Mouse (Mus musculus) megakaryocyte, embryonic 14.5 days (primary cell): ENCODE data around the gene Bod1l. TPM values are rescaled to one million over a fixed set of nuclear protein-coding genes. Genes with fewer than 3 reads are reported as not detected.

Experiments used
- H3K27me3 ChIP-seq: replicated peaks from 2 replicates; pipeline ENCODE3; 2012; ENCODE audit warnings: inconsistent platforms
- H3K36me3 ChIP-seq: replicated peaks from 2 replicates; pipeline ENCODE3; 2012; ENCODE audit warnings: low read length, inconsistent platforms, mixed read lengths
- H3K4me1 ChIP-seq: 2 replicates; pipeline ENCODE4 v1.6.1; 2012; ENCODE audit warnings: inconsistent platforms
- H3K4me3 ChIP-seq: replicated peaks from 2 replicates; pipeline ENCODE3; 2012; ENCODE audit warnings: moderate library complexity, mild to moderate bottlenecking, inconsistent platforms
- H3K9me3 ChIP-seq: 2 replicates; pipeline ENCODE4 v1.6.1; 2012; ENCODE audit warnings: inconsistent platforms
- FLI1 ChIP-seq: IDR thresholded peaks from 2 replicates; pipeline ENCODE4 v1.6.1; 2012; ENCODE audit warnings: low read length, inconsistent platforms, mixed read lengths
- GATA1 ChIP-seq: IDR thresholded peaks from 3 replicates; pipeline ENCODE4 v1.6.1; 2012; ENCODE audit warnings: mixed read lengths, low read length, inconsistent platforms, borderline replicate concordance
- polyA plus RNA-seq: library from polyadenylated mRNA; stranded (reverse); fragments of >175 nt; gene quantifications from 2 replicates; pipeline ENCODE4 v1.2.3, GENCODE M21; 2012; ENCODE audit warnings: low replicate concordance; ENCODE audit not compliant: insufficient read depth

Gene Bod1l
- polyA plus RNA-seq, 1 experiment: 9.8 TPM

DNA sequence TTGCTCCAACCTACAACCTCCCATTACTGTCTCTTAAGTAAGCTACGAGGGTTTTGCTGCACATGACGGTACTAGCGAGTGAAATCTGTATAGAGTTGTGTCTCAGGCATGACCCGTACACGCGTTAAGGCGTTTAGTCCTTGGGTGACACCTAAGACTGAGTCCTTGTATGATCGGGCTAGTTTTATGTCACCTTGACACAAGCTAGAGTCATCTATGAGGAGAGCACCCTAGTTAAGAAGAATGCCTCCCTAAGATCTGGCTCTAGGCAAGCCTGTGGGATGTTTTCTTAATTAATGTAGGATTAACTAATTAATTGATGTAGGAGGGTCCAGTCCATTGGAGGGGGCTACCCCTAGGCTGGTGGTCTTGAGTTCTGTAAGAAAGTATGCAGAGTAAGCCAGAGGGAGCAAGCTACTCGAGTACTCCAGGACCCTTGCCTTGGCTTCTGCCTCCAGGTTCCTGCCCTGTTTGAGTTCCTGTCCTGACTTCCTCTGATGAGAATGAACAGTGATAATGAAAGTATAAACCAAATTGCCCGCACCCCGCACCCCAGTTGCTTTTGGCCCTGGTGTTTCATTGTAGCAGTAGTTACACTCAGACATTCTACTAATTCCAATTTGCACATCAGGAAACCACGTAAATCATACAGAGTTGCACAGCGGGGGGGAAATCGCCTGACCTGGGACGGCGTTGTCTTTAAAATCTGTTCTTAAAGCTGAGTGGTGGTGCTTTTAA is 874 bp upstream of the Bod1l start:
- Histone ChIP-seq H3K9me3 (no peaks in the 10 kb centered on the region), H3K4me1 (peaks cover 37% of the 10 kb centered on the region), H3K27me3 (no peaks in the 10 kb centered on the region), H3K36me3 (peaks cover 15% of the 10 kb centered on the region), H3K4me3 (peak overlapping the region; percentile 93)
- TF ChIP-seq GATA1: no peak
- no peak for TF ChIP-seq FLI1

DNA sequence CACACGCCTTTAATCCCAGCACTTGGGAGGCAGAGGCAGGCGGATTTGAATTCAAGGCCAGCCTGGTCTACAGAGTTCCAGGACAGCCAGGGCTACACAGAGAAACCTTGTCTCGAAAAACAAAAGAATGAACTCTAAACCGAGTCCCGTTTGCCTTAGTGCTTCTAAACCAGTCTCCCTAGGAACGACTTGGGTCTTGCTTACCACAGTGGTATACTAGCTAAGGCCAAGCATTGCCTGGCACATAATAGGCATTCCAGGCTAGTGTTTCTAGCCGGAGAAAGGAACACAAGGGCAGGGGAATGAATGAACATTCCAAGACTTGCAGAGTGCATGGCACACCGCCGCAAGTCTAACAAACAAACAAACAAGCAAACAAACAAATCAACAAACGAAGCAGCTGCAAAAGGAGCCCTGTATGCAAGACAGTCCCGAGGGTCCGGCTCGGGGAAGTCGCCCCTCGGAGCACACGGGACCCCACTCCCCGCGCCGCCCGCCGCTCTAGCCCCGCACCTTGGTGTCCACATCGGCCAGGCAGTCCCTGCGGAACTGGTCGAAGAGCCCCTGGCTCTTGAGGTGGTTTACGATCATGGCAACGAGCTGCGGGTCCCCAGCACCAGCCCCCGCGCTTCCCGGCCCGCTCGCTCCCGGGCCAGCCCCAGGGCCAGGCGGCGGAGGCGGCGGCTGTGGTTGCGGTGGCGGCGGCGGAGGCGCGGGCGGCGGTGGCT is 532 bp downstream of the Bod1l start:
- no peak for TF ChIP-seq FLI1
- no peak for TF ChIP-seq GATA1
- H3K9me3 ChIP-seq: no peaks in the 10 kb centered on the region
- peaks cover 23% of the 10 kb centered on the region for H3K36me3 ChIP-seq
- H3K4me1 ChIP-seq: peaks cover 49% of the 10 kb centered on the region
- H3K4me3 ChIP-seq: peak overlapping the region; percentile 96
- no peaks in the 10 kb centered on the region for H3K27me3 ChIP-seq

DNA sequence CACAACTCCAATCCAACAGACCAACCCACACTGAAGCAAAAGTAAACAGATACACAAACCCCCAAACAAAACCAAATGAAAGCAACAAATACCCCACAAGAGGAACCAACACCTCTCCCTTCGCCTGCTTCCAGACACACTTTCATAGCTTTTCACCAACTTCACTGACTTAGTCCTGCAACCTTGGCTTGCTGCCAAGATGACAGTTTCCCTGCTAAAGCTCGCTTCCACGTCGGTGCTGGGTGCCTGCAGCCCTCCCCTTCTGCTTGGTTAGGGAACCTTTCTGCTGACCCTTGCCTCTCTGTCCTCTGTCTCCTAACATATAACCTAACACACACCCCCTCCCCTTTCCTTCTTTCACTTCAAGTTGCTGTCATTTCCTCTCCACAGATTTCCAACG is 1.4 kb downstream of the Bod1l start:
- H3K9me3 ChIP-seq: no peaks in the 10 kb centered on the region
- peak overlapping the region; percentile 96 for H3K4me3 ChIP-seq
- peaks cover 28% of the 10 kb centered on the region for H3K36me3 ChIP-seq
- peaks cover 51% of the 10 kb centered on the region for H3K4me1 ChIP-seq
- no peaks in the 10 kb centered on the region for H3K27me3 ChIP-seq
- no peak for TF ChIP-seq FLI1
- no peak for TF ChIP-seq GATA1

DNA sequence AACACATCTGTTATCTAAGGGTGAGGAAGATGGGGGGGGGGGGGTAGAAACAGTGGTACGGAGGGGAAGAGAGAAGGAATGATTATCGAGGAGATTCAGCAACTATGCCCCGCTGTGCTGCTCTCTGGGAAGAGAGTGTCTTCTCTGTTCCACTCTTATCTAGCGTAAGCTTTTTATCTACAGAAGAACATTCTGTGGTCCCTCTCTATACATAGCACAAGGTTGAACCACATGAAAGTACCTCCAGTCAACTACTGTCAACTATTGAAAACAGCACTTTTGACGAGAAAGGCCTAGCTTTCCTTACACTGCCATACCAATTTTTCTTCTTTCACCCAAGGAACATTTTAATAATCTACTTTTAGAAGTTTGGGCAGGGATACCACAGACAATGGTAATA is 2.4 kb downstream of the Bod1l start:
- Histone ChIP-seq H3K4me3 (no peak overlapping the region), H3K27me3 (no peaks in the 10 kb centered on the region)
- no peak for TF ChIP-seq GATA1
- TF ChIP-seq FLI1: no peak

DNA sequence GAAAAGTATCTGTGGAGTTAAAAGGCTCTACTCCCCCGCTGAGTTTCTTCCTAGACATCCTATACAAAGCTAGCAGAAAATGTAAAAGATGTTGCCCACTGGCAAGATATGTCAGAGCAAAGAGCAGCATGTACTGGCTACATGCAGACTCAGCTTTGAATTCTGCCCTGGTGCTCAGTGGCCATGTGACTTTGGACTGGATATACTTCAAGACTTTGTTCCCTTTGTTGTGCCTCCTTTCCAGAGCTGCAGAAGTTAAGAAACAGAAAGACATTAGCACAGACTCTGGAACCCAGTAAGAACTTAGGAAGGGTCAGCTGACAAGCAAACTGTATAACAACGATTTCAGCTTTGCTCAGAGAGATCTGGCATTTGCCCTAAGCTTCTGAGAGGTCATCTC is 14.0 kb downstream of the Bod1l start:
- Histone ChIP-seq H3K36me3 (peaks cover 97% of the 10 kb centered on the region), H3K9me3 (no peaks in the 10 kb centered on the region), H3K27me3 (no peaks in the 10 kb centered on the region), H3K4me3 (no peak overlapping the region), H3K4me1 (no peaks in the 10 kb centered on the region)
- TF ChIP-seq GATA1 (no peak), FLI1 (no peak)

More for the DNA sequence above, 2.4 kb downstream of the Bod1l start:
- no peaks in the 10 kb centered on the region for H3K9me3 ChIP-seq
- peaks cover 51% of the 10 kb centered on the region for H3K4me1 ChIP-seq
- peaks cover 33% of the 10 kb centered on the region for H3K36me3 ChIP-seq

DNA sequence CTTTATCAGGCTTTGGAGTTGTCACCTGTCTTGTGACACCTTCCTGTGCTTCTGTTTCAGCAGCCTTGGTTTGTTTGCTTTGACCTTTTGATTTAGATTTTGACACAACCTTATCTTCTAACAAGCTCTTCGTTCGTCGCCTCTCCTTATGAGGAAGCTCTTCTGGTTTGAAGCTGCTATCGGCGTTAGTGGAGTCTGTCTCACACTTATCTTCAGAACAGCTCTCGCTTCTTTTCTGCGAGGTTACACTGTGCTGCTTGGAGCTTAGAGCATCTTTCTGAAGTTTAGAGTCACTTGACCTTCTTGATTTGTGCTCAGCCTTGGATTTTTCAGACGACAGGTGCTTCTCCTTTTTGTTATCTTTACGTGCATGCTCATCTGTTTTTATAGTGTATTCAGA is 23.0 kb downstream of the Bod1l start:
- no peaks in the 10 kb centered on the region for H3K9me3 ChIP-seq
- no peaks in the 10 kb centered on the region for H3K27me3 ChIP-seq
- H3K36me3 ChIP-seq: peaks cover 96% of the 10 kb centered on the region
- peaks cover 68% of the 10 kb centered on the region for H3K4me1 ChIP-seq
- no peak for TF ChIP-seq FLI1
- peak overlapping the region; percentile 56 for H3K4me3 ChIP-seq

DNA sequence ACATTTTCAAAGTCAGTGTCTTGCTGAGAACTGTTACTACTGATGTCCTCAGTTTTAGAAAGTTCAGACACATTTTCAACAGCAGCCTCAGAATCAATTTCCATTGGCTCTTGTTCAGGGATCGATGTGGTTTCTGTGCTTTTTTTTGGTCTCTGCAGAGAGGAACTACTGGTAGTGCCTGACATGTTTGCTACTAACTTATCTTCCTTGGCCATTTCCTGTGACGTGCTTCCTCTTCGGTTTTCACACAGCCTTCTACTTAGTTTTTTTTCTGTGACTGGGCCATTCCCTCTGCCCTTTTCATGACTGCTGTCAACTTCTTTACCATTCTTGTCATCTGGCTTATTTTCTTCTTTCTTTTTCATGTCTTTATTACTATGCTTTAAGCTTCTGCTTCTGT is 23.6 kb downstream of the Bod1l start:
- Histone ChIP-seq H3K36me3 (peaks cover 96% of the 10 kb centered on the region), H3K27me3 (no peaks in the 10 kb centered on the region), H3K9me3 (no peaks in the 10 kb centered on the region), H3K4me3 (peak overlapping the region; percentile 56), H3K4me1 (peaks cover 74% of the 10 kb centered on the region)
- TF ChIP-seq GATA1: peak; percentile 99
- TF ChIP-seq FLI1: peak; percentile 78

DNA sequence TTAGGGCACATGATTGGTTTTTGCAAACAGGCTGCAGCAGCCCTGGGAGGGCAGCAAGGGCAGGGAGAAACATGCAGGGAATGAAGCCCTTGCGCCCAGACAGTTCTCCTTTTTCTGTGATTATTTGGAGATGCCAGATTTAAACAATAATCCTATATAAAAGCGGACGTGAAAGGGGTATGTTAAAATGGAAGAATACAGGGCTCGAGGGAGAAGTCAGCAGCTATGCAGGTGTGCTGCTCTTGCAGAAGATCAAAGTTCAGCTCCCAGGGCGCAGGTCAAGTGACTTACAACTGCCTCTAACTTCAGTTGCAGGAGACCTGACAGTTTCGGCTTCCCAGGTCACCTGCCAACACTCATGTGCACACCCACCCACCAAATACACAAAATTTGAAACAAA is 31.6 kb downstream of the Bod1l start:
- Histone ChIP-seq H3K36me3 (peaks cover 93% of the 10 kb centered on the region), H3K4me1 (peaks cover 76% of the 10 kb centered on the region)

DNA sequence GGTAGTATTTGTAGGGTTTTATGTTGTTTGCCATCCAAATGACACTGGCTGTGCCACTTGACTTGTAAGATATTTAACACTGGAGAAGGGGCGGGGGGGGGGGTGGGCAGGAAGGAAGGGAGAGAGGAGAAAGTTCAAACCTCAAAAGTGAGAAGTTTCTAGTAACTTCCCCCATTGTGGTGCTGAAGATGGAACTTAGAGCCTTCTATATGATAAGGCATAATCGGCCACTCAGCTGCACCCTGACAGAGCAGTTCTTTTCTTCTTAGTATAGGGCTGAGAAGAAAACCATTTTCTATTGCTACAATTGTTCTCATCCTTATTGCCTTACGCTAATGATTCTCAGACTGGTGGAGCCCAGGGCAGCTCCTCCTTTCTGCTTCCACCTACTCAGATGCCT is 32.8 kb downstream of the Bod1l start:
- Histone ChIP-seq H3K27me3 (no peaks in the 10 kb centered on the region), H3K36me3 (peaks cover 93% of the 10 kb centered on the region)
- no peak for TF ChIP-seq GATA1

More for the DNA sequence above, 31.6 kb downstream of the Bod1l start:
- TF ChIP-seq GATA1: no peak
- TF ChIP-seq FLI1: no peak
- Histone ChIP-seq H3K9me3 (no peaks in the 10 kb centered on the region), H3K27me3 (no peaks in the 10 kb centered on the region), H3K4me3 (no peak overlapping the region)

DNA sequence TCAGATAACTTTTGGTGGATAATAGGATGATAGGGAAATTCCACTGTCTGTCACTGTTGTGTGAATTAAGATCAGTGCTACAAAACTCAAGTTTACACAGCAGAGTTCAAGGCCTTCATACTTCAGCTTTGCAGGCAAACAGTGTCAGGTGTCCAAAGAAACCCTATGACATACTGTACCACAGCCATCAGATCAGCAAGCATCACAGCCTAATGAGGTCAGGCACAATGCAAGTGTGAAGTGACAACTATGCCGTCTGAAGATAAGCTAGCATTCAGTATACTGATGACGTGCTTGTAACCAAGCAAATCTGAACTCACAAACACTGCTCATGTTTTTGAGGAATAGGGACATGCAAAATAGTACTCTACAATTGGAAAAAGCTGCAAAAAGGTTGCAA is 36.7 kb downstream of the Bod1l start:
- peaks cover 81% of the 10 kb centered on the region for H3K36me3 ChIP-seq
- H3K4me3 ChIP-seq: no peak overlapping the region
- H3K9me3 ChIP-seq: no peaks in the 10 kb centered on the region
- H3K4me1 ChIP-seq: peaks cover 80% of the 10 kb centered on the region
- no peaks in the 10 kb centered on the region for H3K27me3 ChIP-seq
- no peak for TF ChIP-seq FLI1
- no peak for TF ChIP-seq GATA1

More for the DNA sequence above, 32.8 kb downstream of the Bod1l start:
- Histone ChIP-seq H3K9me3 (no peaks in the 10 kb centered on the region), H3K4me3 (no peak overlapping the region), H3K4me1 (peaks cover 76% of the 10 kb centered on the region)
